Mouse (Mus musculus) lung, embryonic 14.5 days (tissue): ENCODE results near the gene Zmynd8. TPM values are rescaled to one million over a fixed set of nuclear protein-coding genes. Genes with fewer than 3 reads are reported as not detected.

ENCODE experiments used
- ATAC-seq: fragments of 200-750 bp; cut with Nextera tagmentation; 2 replicates; pipeline ENCODE4 v1.8.0; 2017; ENCODE audit warnings: mild to moderate bottlenecking, moderate TSS enrichment, moderate library complexity; ENCODE audit not compliant: insufficient read depth
- DNase-seq: peaks from one replicate; pipeline ENCODE4 v3.0.0-alpha.2; 2015
- H3K27ac ChIP-seq: fragments of 300-500 bp; sonication (generic); 2 replicates; pipeline ENCODE4 v1.5.1; 2014; ENCODE audit warnings: low read depth, mild to moderate bottlenecking, moderate library complexity
- H3K27me3 ChIP-seq: fragments of 300-500 bp; sonication (generic); 2 replicates; pipeline ENCODE4 v1.6.1; 2014; ENCODE audit warnings: low read length, control low read depth; ENCODE audit not compliant: insufficient read depth
- H3K36me3 ChIP-seq: fragments of 300-500 bp; sonication (generic); 2 replicates; pipeline ENCODE4 v1.6.1; 2014; ENCODE audit warnings: control low read depth; ENCODE audit not compliant: insufficient read depth
- H3K4me1 ChIP-seq: fragments of 300-500 bp; sonication (generic); 2 replicates; pipeline ENCODE4 v1.6.1; 2014; ENCODE audit warnings: antibody characterized with exemption, control low read depth; ENCODE audit not compliant: insufficient read depth
- H3K4me2 ChIP-seq: fragments of 300-500 bp; sonication (generic); 2 replicates; pipeline ENCODE4 v1.6.1; 2014; ENCODE audit warnings: mild to moderate bottlenecking
- H3K4me3 ChIP-seq: fragments of 300-500 bp; sonication (generic); 2 replicates; pipeline ENCODE4 v1.5.1; 2014; ENCODE audit warnings: low read depth, low read length
- H3K9ac ChIP-seq: fragments of 300-500 bp; sonication (generic); 2 replicates; pipeline ENCODE4 v1.6.1; 2014
- H3K9me3 ChIP-seq: fragments of 300-500 bp; sonication (generic); 2 replicates; pipeline ENCODE4 v1.6.1; 2016; ENCODE audit warnings: low read depth, low read length, control low read depth
- CTCF ChIP-seq: IDR thresholded peaks from 2 replicates; pipeline ENCODE4 v1.5.1; 2016; ENCODE audit warnings: antibody characterized with exemption, low read depth
- WGBS: fragments of 180-500 bp; shearing (Covaris S2); extraction: QIAGEN DNeasy Blood & Tissue Kit; methylation state at CpG from one replicate; pipeline ENCODE4 v1.1.7; 2014; 5-methylcytosine and 5-hydroxymethylcytosine counted together
- polyA plus RNA-seq: library from polyadenylated mRNA; unstranded; fragments of >200 nt; fragmentation: Nextera tagmentation; extraction: Ambion mirVana; gene quantifications from 2 replicates; pipeline ENCODE4 v1.2.1, GENCODE M21; 2014

Gene Zmynd8
- polyA plus RNA-seq, 1 experiment from 2014 or later = 40.5 TPM

DNA sequence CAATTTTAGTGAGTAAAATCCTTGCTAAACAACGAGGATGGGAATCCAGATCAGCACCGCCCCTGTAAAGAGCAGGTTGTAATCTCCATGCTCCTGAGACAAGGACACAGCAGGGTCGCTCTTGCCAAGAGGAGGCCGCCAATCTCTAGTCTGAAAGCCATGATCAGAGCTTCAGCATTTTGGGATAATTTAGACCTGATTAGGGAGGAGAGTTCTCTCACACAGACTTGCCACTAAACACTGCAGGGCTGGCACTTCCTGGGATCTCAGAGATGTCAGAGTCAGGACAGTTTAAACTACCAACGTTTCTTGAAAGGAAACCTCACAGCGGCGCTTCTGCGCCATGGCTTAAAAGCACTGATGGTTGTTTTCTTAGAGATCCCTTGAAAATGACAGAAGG is 32.4 kb downstream of the Zmynd8 start:
- no peaks in the 10 kb centered on the region for H3K27me3 ChIP-seq
- ATAC-seq (no peak), DNase-seq (no peak)
- no peak overlapping the region for H3K9ac ChIP-seq
- no peak overlapping the region for H3K4me2 ChIP-seq
- H3K9me3 ChIP-seq = no peaks in the 10 kb centered on the region
- H3K36me3 ChIP-seq = peaks cover 42% of the 10 kb centered on the region
- peak overlapping the region; percentile 76; the same call in 1 of the 2 replicates for H3K27ac ChIP-seq
- H3K4me1 ChIP-seq = peaks cover 17% of the 10 kb centered on the region
- 55% methylated on average over 8 of the region's 8 CpGs for WGBS
- H3K4me3 ChIP-seq = no peak overlapping the region
- no peak for TF ChIP-seq CTCF

DNA sequence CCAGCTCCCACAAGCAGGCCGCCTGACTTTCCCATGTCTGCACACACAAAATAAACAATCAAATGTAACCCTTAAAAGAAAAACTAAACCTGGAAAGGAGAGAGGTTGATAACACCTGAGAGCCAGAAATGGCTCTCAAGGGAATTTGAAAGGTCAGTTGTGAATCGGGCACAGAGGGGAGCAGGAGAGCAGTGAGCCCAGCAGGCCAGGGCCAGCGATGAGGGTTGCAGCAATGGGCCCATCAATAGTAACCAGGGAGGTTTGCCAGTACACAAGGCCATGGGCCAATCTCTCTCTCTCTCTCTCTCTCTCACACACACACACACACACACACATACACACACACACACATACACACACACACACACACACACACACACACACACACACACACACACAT is 34.0 kb downstream of the Zmynd8 start:
- Histone ChIP-seq H3K36me3 (peaks cover 38% of the 10 kb centered on the region), H3K9ac (no peak overlapping the region), H3K4me2 (no peak overlapping the region), H3K27ac (peak overlapping the region; percentile 27; the same call in 1 of the 2 replicates), H3K4me1 (peaks cover 23% of the 10 kb centered on the region), H3K27me3 (no peaks in the 10 kb centered on the region), H3K4me3 (no peak overlapping the region), H3K9me3 (no peaks in the 10 kb centered on the region)
- DNase-seq (no peak), ATAC-seq (no peak)
- no peak for TF ChIP-seq CTCF
- WGBS = 64% methylated on average over 3 of the region's 3 CpGs

DNA sequence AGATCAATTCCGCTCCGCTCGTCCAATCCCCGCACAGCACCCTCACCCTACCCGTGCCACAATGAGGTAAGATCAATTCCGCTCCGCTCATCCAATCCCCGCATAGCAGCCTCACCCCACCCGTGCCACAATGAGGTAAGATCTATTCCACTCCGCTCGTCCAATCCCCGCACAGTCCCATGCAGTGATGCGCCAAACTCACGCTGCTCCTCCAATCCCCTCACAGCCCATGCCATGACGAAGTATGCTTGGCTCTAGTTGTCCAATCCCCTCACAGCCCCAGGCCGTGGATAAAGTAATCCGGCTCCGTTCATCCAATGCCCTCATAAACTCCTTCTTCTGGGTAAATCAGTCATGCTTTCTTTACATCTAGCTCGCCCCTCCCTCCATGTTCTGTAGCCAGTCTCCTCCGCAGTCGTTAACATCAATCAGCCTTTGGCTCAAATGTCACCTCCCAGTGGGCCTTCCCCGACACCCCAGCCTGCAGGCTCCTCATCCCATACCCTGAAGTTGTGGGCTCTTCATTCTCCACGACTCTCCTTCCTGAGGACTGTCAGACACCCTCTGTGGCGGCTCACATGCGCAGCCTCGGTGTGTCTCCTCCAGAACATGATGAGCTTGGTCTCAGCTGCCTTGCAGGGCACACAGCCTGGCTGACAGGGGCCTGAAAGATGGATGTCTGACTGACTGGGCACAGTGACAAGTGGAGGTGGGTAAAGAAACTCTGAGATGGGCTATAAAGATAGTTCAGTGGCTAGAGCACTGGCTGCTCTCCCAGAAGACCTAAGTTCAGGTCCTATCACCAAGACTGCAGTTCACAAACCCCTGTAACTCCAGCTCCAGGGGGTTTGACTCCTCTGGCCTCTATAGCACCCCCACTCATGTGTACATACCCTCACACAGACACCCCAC is 36.9 kb downstream of the Zmynd8 start:
- no peak for ATAC-seq
- DNase-seq = no peak
- no peak overlapping the region for H3K4me2 ChIP-seq

DNA sequence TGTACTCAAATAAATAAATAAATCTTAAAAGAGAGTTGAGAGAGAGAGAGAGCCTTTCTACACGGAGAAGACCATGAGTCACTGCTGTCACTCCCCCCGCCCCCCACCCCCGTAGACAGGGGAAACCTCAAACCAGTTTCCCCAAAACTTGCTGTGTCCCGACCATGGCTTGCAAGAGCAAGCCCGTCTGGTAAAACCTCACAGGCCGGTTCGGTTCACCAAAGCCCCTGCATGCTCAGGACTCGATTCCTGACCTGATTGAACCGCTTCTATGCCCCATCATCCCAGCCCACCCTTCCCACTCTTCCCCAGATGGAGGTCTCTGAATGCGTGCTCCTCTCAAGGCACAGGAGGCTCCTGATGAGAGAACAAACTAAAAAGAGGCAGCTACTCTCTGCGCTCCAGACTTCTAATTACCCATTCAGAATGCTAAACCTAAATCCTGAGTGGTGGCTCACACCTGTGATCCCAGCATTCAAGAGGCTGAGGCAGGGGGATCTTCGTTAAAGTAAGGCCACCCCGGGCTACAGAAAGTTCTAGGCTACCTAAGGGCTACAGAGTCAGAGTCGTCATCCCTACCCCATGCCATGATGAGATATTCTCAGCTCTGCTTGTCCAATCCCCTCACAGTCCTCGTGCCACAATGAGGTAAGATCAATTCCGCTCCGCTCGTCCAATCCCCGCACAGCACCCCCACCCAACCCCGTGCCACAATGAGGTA is 37.7 kb downstream of the Zmynd8 start:
- no peak for DNase-seq
- ATAC-seq = no peak

More for the DNA sequence above, 36.9 kb downstream of the Zmynd8 start:
- H3K4me1 ChIP-seq = peaks cover 37% of the 10 kb centered on the region
- WGBS = 81% methylated on average over 26 of the region's 26 CpGs
- peaks cover 29% of the 10 kb centered on the region for H3K36me3 ChIP-seq
- no peak overlapping the region for H3K9ac ChIP-seq
- no peaks in the 10 kb centered on the region for H3K27me3 ChIP-seq
- H3K4me3 ChIP-seq = no peak overlapping the region
- TF ChIP-seq CTCF = no peak
- no peaks in the 10 kb centered on the region for H3K9me3 ChIP-seq
- peak overlapping the region; percentile 37; the same call in 1 of the 2 replicates for H3K27ac ChIP-seq

DNA sequence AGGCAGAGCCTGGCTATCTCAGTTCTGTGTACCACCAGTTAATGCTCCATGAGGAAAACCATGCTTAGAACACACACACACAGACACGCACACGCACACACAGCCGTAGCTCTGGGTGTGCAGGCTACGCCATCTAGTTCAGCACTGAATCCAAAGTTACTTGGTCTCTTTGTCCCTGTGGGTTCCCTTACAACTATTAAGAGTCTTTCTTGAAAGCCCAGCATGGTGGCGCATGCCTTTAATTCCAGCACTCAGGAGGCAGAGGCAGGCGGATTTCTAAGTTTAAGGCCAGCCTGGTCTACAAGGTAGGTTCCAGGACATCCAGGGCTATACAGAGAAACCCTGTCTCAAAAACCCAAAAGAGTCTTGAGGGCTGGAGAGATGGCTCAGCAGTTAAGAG is 38.4 kb downstream of the Zmynd8 start:
- ATAC-seq = no peak
- TF ChIP-seq CTCF = no peak
- WGBS = 97% methylated on average over 6 of the region's 6 CpGs
- Histone ChIP-seq H3K9me3 (no peaks in the 10 kb centered on the region), H3K27me3 (no peaks in the 10 kb centered on the region), H3K4me2 (no peak overlapping the region), H3K27ac (peak overlapping the region; percentile 50; the same call in 1 of the 2 replicates), H3K36me3 (peaks cover 24% of the 10 kb centered on the region), H3K4me1 (peaks cover 52% of the 10 kb centered on the region), H3K9ac (no peak overlapping the region), H3K4me3 (no peak overlapping the region)
- no peak for DNase-seq

More for the DNA sequence above, 37.7 kb downstream of the Zmynd8 start:
- WGBS = 89% methylated on average over 20 of the region's 20 CpGs
- Histone ChIP-seq H3K4me2 (no peak overlapping the region), H3K36me3 (peaks cover 26% of the 10 kb centered on the region), H3K4me3 (no peak overlapping the region), H3K4me1 (peaks cover 45% of the 10 kb centered on the region), H3K27me3 (no peaks in the 10 kb centered on the region), H3K9me3 (no peaks in the 10 kb centered on the region), H3K27ac (no peak overlapping the region), H3K9ac (no peak overlapping the region)
- TF ChIP-seq CTCF = no peak

DNA sequence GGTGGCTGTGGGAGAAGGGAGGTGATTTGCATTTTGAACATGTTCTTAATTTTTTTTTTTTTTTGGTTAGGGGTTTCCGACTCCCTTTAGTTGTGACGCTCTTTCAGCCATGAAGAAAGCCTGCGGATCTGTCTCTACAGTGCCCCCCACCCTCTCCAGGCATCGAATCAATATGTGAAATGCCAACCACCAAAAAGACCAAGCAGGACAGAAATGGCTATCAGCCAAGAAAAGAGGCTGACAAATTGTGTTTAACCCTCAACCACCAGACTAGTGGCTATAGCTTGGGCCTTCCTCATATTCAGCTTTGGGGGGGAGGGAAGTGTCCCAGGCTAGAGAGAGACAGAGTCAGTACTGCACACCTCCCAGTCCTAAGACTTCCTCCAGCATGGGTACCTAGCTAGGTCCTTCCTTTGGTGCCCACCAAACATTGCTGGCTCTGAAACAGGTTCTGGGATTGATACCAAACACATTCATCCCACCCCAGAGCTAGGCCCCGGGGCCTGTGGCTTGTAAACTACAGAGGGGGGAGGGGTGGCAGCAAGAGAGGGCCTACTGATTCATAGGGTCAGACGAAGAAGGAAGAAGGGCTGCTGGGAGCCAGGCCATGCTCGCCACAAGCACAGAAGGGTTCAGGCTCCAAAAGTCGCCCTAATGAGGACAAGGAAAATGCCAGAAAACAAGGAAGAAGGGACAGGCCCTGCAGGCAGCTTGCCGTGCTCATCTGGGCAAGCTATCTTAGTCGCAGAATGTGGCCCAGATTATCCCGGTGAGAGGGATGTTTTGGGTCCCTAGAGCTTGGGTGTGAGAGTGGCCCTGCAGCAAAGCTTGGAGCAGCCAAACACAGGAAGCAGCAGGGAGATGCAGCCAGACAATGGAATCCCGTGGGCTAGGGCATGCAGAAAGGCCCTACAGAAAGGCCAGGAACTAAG is 40.1 kb downstream of the Zmynd8 start:
- H3K9me3 ChIP-seq = no peaks in the 10 kb centered on the region
- peak overlapping the region; percentile 53 for H3K4me2 ChIP-seq
- TF ChIP-seq CTCF = no peak
- DNase-seq = peak; percentile 68
- H3K4me1 ChIP-seq = peaks cover 54% of the 10 kb centered on the region
- peaks cover 22% of the 10 kb centered on the region for H3K36me3 ChIP-seq
- no peak for ATAC-seq
- no peaks in the 10 kb centered on the region for H3K27me3 ChIP-seq
- H3K27ac ChIP-seq = peak overlapping the region; percentile 97
- 0 out of 2 replicates have a peak overlapping the region, but pooled peaks have one; percentile 17 for H3K4me3 ChIP-seq
- H3K9ac ChIP-seq = peak overlapping the region; percentile 13
- WGBS = 17% methylated on average over 12 of the region's 12 CpGs
